Mouse (Mus musculus): ENCODE data around the gene Zfp239. TPM values are rescaled to one million over a fixed set of nuclear protein-coding genes. Genes with fewer than 3 reads are reported as not detected.

The Zfp239 gene
- total RNA-seq, 1 experiment from 2014 or later: 1.0 TPM

DNA sequence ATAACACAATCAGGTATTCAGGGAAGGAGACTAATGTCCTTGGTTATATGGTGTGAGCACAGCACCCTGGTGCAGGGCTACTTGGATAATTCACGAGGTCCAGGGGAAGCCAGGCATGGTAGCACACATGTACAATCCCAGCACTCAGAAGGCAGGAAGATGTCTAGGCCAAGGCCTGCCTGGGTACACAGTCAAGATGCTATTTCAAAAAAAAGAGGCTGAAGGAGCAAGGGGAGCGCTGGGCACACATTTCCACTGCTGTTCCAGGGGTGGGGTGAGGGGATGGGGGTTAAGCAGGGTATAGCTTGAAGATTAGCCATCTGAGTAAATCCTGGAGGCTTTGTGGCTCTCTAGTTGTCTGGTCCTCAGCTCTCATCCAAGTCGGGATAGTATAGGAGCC lies 41.9 kb downstream of the Zfp239 start:
- no peak for ATAC-seq (ENCODE audit: extremely low read depth, insufficient number of reproducible peaks, low FRiP score, poor library complexity, severe bottlenecking)

DNA sequence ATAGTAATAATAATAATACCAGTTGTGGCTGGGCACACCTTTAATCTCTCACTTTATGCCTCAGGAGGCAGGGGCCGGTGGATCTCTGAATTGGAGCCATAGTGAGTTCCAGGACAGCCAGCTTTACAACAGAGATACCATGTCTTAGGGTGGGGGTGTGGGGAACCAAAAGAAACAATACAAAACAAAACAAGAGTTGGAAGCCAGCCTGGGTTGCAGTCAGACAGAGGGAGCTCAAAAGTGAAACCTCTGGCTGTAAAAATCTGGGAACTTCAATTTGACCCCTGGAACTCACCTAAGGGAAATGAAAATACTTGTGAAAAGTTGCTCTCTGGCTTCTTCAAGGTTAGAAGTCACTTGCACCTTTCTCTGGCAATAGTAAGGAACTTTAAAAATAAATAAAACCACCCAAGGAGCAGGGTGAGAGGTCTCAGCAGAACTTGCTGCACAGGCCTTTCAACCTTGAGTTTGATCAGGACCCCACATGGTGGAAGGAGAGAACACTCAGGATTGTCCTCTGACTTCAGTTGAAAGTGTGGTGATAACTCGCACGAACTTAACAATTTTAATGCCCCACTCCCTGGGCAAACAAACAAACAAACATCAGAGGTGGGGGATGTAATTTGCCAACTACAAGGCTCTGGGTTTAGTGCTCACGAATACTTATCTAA lies 43.5 kb downstream of the Zfp239 start:
- no peak for ATAC-seq (ENCODE audit: extremely low read depth, insufficient number of reproducible peaks, low FRiP score, poor library complexity, severe bottlenecking)

DNA sequence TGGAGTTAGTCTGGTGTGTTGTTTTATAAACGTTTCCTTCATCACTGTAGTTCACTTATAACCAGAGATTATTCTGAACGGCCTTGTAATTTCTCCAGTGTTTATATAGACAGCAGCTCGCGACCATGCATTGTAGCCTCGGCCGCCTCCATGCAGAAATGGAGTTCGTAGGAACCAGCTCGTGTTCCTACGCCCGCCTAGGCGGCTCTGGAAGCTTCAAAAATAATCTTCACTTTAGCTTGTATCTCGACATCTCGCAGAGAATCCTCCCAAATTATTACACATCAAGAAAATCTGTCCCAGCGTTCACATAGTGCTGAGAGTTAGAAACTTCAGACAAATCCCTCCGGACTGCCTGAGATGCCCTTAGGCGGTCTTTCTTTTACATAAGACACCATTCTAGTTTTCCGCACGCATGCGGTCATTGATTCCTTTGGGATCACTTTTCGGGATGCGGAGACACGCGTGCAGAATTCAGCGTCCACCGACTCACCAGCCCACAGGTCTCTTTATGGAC lies 44.2 kb downstream of the Zfp239 start:
- no peak for ATAC-seq (ENCODE audit: extremely low read depth, insufficient number of reproducible peaks, low FRiP score, poor library complexity, severe bottlenecking)

DNA sequence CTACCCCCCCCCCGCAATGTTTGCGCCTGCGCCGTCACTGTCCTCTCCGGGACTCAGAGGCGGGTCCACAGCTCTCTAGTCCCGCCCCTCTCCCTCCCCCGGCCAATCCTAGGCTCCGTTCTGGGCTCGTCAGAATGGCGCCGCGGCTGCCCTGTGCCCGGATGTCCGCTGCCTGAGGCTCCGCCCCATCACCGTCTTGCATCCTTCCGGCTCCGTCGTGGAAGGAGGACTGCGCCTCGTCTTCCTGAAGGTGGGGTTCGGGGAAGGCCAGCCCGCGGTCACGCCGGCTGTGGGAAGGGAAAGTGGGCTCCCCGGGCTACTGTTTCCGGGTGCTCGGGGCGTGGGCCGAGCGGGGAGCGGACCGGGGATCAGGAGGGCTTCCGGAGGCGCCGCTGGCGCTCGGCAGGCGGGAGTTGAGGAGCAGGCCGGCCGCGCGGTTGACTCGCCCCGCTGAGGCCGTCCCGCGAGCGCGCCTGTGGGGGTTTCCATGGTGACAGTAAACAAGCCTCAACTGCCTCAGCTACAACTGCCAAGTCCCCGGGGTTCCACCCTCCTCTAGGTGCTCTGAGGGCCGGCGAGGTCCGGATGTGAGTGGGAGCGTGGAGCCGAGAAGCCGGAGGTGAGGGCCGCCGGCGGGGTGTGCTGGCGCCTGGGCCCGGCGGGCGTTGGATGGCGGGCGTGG lies 44.8 kb downstream of the Zfp239 start:
- peak; percentile 86 for ATAC-seq (ENCODE audit: extremely low read depth, insufficient number of reproducible peaks, low FRiP score, poor library complexity, severe bottlenecking)

DNA sequence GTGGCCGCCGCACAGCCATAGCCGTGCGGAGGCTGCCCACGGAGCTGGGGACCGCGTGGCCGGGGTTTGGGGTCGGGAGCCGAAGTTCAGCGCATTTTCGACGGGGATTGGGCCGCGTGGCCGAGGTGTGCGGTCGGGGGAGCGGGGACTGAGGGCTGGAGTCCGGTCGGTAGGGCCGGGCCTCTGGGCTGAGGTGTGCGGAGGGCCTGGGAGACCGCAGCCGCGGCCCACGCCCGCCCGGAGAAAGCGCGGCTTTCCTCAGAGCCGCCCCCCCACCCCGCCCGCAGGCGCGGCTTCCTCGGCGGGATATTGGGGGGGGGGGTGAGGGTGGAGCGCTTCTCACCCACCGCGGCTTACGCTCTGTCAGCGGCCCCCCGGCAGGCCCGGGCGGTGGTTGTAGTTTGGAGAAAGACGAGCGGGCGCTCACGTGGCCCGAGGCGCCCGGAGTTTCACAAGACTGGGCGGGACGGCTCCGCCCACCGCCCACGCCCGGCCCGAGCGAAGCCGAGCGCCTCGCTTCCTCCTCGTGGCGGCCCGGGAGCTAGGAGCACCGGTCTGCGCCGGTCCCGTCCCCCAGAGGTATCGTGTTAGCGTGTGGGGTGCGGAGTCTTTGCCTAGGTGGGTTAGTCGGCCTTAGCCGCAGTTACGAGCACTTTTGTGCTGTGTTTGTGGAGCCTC lies 45.5 kb downstream of the Zfp239 start:
- ATAC-seq (ENCODE audit: extremely low read depth, insufficient number of reproducible peaks, low FRiP score, poor library complexity, severe bottlenecking): peak; percentile 59

DNA sequence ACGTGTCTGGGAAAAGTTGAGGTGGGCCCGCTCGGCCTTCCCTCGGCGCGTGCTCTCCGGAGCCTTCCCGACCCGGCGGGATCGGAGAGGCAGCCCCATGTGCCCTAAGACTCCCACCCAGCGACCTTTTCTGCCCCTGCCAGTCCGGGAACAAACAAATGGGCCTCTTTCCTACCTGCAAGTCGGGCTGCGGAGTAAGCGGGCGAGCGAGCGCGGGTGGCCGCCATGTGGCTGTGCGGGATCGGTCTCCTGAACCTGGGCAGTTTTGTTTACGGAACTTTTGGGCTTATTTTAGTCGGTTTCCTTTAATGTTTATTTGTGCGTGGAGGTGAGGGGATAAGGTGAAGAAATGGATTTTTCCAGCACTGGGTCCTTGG lies 46.1 kb downstream of the Zfp239 start:
- no peak for ATAC-seq (ENCODE audit: extremely low read depth, insufficient number of reproducible peaks, low FRiP score, poor library complexity, severe bottlenecking)

DNA sequence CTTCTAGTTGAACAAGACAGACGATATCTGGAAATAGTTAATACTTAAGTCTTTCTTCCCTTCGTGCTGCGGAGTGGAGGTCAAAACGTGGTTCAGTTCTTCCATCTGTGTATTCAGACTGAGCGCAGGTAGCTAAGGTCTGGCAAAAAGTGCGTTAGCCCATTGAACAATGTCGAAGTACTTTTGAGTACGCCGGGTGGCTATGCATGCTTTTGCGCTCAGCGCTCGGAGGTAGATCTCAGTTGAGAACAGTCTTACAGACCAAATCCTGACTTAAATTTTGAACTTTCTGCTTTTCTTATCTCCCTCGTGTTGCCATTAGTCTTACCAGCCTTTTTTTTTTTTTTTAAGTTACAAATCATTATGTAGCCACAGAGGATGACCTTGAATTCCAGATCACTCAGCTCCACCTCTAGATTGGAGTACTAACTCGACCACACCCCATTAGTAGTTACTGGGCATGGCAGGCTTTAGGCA lies 46.6 kb downstream of the Zfp239 start:
- no peak for ATAC-seq (ENCODE audit: extremely low read depth, insufficient number of reproducible peaks, low FRiP score, poor library complexity, severe bottlenecking)

DNA sequence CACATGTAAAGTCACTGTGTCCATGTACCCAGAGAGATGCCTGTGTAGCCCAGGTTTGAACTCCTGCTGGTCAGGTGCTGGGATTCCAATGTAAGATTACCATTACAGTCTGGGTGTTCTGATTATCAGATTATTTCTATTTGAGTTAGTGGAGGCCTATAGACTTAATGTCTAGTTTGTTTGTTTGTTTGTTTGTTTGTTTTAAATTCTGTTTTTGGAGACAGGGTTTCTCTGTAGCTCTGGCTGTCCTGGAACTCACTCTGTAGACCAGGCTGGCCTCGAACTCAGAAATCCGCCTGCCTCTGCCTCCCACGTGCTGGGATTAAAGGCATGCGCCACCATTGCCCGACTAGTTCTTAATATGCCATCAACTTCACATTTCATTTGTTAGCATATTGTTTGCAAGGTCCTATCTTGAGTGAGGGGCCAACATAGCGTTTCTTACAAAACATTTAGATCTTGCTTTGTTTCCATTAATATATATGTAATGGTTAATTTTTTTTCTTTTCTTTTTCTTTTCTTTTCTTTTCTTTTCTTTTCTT lies 48.3 kb downstream of the Zfp239 start:
- no peak for ATAC-seq (ENCODE audit: extremely low read depth, insufficient number of reproducible peaks, low FRiP score, poor library complexity, severe bottlenecking)

DNA sequence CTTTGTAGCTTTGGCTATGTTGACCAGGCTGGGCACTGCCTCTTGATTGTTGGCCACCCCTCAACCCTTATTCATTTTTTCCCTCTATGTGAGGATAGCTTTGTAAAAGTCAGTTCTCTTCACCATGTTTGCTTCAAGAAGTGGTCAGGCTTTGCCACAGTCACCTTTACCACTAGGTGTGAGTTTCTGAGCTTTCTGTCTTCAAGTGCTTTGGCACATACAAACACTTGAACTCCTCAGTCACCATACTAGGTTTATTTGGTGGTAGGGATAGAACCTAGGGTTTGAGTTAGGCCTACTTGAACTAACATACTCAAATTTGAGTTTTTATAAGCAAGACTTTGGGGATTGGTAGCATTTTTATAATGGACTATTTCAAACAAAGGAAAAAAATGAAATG lies 52.6 kb downstream of the Zfp239 start:
- ATAC-seq (ENCODE audit: extremely low read depth, insufficient number of reproducible peaks, low FRiP score, poor library complexity, severe bottlenecking): no peak

DNA sequence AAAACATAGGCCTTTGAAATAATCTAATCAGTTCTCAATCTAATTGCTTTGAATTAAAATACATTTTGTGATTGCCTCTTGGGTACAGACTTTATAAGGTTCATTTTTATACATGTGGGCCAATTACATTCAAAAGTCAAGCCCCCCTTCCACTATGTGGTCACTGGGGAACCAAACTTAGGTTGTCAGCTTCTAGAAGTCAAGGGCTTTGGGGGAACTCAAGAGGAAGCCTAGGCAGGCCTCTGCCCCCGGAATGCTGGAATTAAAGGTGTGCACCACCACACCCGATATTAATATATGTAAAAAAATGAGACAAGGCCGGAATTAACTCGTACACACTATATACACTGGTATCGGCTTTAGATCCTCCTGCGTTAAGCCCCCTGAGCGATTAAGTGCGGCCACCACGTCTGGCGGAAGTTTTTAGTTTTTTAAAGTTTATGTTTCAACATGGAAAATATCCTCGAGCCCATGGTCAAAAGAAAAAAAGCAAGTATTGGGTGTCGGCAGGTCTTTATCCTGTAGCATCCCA lies 54.4 kb downstream of the Zfp239 start:
- no peak for ATAC-seq (ENCODE audit: extremely low read depth, insufficient number of reproducible peaks, low FRiP score, poor library complexity, severe bottlenecking)

DNA sequence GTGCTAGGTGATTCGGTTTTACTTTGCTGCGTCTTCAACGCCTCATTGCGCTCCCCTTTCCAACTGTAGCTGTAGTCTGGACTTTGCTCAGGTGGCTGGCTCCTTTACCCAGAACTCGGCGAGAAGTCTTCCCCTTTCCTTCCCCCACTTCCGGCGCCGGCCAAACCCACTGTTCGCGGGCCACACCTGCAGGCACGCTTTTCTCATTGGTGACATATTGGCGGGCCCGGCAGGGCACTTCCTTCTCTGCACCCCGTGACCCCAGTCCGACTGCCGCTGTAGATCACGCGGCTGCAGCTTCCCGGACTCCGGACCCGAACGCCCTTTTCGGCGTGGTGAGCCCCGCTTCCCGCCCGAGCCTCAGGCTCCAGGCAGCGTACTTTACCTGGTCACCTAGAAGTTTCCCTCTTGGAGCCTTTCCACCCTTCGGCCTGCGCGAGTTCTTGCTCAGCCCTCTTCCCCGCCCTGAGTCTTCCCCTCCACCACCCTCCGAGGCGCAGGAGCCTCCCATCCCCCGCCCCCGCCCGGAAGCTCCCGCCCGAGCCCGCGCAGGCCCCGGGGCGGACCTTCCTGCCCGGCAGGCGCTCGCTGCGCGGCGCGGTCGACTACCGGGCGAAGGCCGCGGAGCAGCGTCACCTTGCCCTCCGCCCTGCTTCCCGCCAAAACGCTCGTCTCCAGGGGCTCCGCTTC lies 55.0 kb downstream of the Zfp239 start:
- ATAC-seq (ENCODE audit: extremely low read depth, insufficient number of reproducible peaks, low FRiP score, poor library complexity, severe bottlenecking): peak; percentile 87

DNA sequence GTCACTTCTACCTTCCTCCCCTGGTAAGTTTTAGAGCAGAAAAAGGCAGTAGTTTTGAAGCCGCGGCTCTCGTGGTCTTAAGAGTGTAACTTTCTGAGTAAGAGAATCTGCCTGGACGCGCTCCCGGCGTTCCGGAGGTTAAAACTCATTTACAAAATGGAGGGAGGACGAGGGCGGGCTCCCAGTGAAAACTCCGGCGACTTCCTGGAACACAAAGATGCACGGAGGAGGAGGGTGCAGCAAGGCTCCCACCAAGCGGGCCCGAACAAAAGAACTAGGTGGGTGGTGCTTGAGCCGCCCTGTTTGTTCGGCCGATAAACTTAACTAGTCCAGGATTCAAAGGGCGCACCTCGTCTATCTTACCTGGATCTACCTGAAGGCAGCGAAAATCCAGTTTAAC lies 55.7 kb downstream of the Zfp239 start:
- ATAC-seq (ENCODE audit: extremely low read depth, insufficient number of reproducible peaks, low FRiP score, poor library complexity, severe bottlenecking): no peak

DNA sequence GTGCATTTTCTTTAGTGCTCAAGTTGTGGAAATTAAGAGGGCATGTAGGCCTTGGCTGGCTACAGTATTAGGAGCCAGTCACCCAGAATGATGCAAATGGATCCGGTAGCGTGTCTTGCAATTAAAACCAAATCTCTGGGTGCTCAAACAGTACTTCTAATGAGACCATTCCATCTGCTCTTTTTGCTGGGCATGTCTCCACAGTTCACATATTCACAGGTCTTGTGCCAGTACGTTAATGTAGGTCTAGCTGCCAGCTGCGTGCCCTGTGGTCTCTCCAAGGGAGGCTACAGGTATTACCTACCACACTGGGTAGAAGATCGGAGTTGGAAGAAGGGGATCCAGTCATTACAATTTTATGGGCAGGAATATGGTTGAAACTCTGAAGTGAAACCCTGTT lies 56.1 kb downstream of the Zfp239 start:
- ATAC-seq (ENCODE audit: extremely low read depth, insufficient number of reproducible peaks, low FRiP score, poor library complexity, severe bottlenecking): no peak

DNA sequence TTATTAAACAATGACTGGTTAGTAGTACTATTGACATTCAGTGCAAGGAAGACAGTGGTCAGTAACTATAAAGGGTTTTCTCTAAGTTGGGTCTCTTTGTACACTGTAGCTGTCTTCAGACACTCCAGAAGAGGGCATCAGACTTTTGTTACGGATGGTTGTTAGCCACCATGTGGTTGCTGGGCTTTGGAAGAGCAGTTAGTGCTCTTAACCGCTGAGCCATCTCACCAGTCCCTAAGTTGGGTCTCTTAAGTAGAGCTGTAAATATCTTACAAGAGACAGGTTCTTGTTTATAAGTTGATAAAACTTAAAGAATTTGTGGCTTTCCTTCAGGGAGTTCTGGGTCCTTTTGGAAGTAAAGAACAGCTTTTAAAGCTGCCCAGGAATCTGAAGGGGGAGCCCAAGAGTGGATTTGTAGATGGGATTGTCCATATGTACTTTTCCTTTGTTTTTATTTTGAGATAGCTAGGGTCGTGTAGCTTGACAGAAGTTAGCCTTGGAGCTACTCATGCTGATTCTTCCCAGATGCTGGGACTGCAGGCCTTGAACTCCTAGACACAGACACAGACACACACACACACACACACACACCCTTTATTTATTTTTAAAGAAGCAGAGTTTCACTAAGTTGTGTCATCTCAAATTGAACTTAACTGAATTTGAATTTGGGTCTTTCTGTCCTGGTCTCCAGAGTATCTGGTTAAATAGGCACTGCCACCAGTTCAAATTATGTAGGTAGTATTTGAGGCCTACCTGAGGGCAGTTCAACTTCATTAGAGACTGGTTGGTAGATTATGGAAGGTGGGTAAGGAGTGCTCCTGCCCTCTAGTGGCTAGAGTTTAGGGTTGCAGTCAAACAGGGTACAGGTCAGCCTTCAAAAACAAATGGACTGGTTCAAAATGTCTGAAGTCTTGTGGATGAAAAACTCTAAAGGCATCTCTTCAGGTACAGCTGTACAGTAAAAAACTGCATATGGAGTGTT lies 59.0 kb downstream of the Zfp239 start:
- ATAC-seq (ENCODE audit: extremely low read depth, insufficient number of reproducible peaks, low FRiP score, poor library complexity, severe bottlenecking): peak; percentile 75

DNA sequence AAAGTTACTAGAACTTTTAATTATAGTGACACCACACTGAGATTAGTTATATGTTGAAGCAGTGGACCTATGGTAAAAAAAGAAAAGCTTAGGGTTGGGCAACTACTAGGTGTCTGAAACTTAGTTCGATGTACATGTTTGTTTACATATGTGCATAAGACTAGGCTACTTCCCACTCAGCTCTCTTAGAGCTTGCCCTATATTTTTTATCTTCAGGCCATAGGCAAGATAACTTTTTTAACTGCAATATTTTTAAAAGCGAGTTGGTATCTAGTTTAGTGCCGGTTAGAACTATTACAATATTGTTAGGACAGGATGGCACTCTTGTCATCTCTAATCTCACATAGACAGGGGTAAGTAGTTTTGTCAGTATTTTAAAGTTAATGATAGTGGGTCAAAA lies 60.1 kb downstream of the Zfp239 start:
- no peak for ATAC-seq (ENCODE audit: extremely low read depth, insufficient number of reproducible peaks, low FRiP score, poor library complexity, severe bottlenecking)

Measured in neutrophil, adult 5-6 weeks (primary cell).